Mouse (Mus musculus): ENCODE measurements at regions not wholly inside any gene's neighbourhood (a gene's known extent, or its start where the extent isn't known, plus 50 kb on each side); places are given as distances from the start of the nearest gene placed in this dataset.

DNA sequence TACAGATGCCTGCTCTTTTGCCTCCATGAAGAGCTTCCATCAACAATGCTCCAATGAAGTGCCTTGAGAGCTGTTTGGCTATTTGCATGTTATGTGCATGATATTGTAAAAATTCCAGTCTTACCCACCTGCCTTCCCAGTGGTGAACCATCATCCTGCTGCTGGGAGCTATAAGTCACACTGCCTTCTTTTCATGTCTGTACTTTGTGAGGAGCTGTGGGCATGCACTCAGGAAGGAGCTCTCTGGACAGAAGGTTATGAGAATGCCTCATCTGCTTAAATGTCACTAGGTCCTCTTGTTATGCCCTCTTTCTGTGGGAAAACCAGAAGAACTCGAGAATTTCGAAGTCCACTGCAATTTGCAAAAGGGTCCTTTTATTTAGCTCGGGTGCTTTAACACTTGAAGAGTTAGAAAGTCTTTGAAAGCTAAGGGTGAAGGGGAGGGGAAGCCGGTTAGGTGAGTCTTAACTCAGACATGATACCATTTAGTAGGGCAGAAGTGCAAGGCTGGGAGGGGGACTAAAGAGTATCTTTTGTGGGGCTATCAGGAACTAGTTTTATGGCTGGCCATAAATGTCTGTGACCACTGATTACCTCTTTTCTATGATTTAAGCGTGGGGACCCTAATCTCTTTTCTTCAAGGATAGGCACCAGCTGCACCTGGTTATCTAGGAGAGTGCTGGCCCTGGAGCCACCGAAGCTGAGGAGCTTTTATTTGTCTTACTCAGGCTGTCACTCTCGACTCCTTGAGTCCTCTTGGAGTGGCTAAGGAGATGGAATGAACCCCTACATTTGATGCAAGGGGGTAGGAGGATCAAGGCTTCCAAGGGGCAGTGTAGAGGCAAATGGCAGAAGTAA lies 144.8 kb downstream of the Csl start:
- TF ChIP-seq EP300 (IDR thresholded peaks at IDR 0.05; ENCODE audit: insufficient read depth, low read depth, low read length) (no peak), CTCF (IDR thresholded peaks at IDR 0.05) (no peak), POLR2A (IDR thresholded peaks at IDR 0.05; ENCODE audit: insufficient read depth, low read depth, low read length) (no peak)
